8 mouse cellular contexts compared by ENCODE assay signal in genomic region chr16:11176208-11176883, GRCm38 (mm10). TPM values are rescaled to one million over a fixed set of nuclear protein-coding genes. Genes with fewer than 3 reads are reported as not detected.
A peak's percentile ranks its signal among the peaks of the same experiment; 100 is the strongest.
DNase-seq lines count a peak whose midpoint lies in the region; ATAC-seq lines count a peak whose summit lies in the region.

Gene Zc3h7a, minus strand, starts transcription at chr16:11176393.

- H3K4me1 ChIP-seq in heart, embryonic 13.5 days = peaks cover 35% of the 10 kb centered on the region
- H3K4me1 ChIP-seq in liver, embryonic 12.5 days = peaks cover 45% of the 10 kb centered on the region
- 0 out of 2 replicates have a peak, but pooled peaks cover 4% of the 10 kb centered on the region for H3K4me1 ChIP-seq in stomach, embryonic 15.5 days

- peak within 1 kb of the TSS; percentile 88 for H3K27ac ChIP-seq in heart, embryonic 13.5 days (replicated peaks)
- peak within 1 kb of the TSS; percentile 92 for H3K27ac ChIP-seq in liver, embryonic 12.5 days
- peak within 1 kb of the TSS; percentile 71 for H3K27ac ChIP-seq in stomach, embryonic 15.5 days

- H3K27me3 ChIP-seq in heart, embryonic 13.5 days (replicated peaks) = no peaks in the 10 kb centered on the region
- H3K27me3 ChIP-seq in liver, embryonic 12.5 days (replicated peaks) = no peaks in the 10 kb centered on the region
- no peaks in the 10 kb centered on the region for H3K27me3 ChIP-seq in stomach, embryonic 15.5 days (replicated peaks)

- peak within 1 kb of the TSS; percentile 96 for H3K9ac ChIP-seq in heart, embryonic 13.5 days
- peak within 1 kb of the TSS; percentile 89 for H3K9ac ChIP-seq in liver, embryonic 12.5 days
- peak within 1 kb of the TSS; percentile 27 for H3K9ac ChIP-seq in stomach, embryonic 15.5 days

- under 1% methylated on average over 57 of the region's 57 CpGs for WGBS in heart, embryonic 13.5 days
- under 1% methylated on average over 56 of the region's 57 CpGs for WGBS in liver, embryonic 12.5 days (ENCODE audit: insufficient replicate concordance)
- under 1% methylated on average over 56 of the region's 57 CpGs for WGBS in stomach, embryonic 15.5 days

- no peaks in the 10 kb centered on the region for H3K9me3 ChIP-seq in heart, embryonic 13.5 days
- H3K9me3 ChIP-seq in liver, embryonic 12.5 days (replicated peaks) = no peaks in the 10 kb centered on the region
- no peaks in the 10 kb centered on the region for H3K9me3 ChIP-seq in stomach, embryonic 15.5 days

- H3K4me2 ChIP-seq in heart, embryonic 13.5 days = peak within 1 kb of the TSS; percentile 88
- peak within 1 kb of the TSS; percentile 84 for H3K4me2 ChIP-seq in liver, embryonic 12.5 days
- peak within 1 kb of the TSS; percentile 74 for H3K4me2 ChIP-seq in stomach, embryonic 15.5 days

- ATAC-seq in erythroid progenitor cell, adult 5-6 weeks (replicated peaks; ENCODE audit: low FRiP score, poor library complexity, severe bottlenecking) = peak; percentile 93
- peak; percentile 83 for ATAC-seq in heart, embryonic 13.5 days (ENCODE audit: extremely low read depth, insufficient number of reproducible peaks, low FRiP score, low TSS enrichment)
- peak; percentile 94 for ATAC-seq in liver, embryonic 12.5 days
- peak; percentile 96 for ATAC-seq in stomach, embryonic 15.5 days (ENCODE audit: insufficient read depth, low FRiP score, low read depth)

- DNase-seq in CD4-positive helper T cell, adult 2 months (ENCODE audit: low read depth, low spot score) = peak; percentile 96
- DNase-seq in brain, embryonic 18.5 days (ENCODE audit: low read depth, low spot score) = peak; percentile 65
- DNase-seq in kidney, postnatal 10 days = peak; percentile 94
- DNase-seq in natural killer cell, adult 2 months (ENCODE audit: low spot score in 2 of 2) = peak; percentile 89 to 91

- no peaks in the 10 kb centered on the region for H3K36me3 ChIP-seq in heart, embryonic 13.5 days
- peaks cover 3% of the 10 kb centered on the region; the same call in 1 of the 2 replicates for H3K36me3 ChIP-seq in liver, embryonic 12.5 days
- H3K36me3 ChIP-seq in stomach, embryonic 15.5 days = no peaks in the 10 kb centered on the region

- peak within 1 kb of the TSS; percentile 96 for H3K4me3 ChIP-seq in heart, embryonic 13.5 days
- H3K4me3 ChIP-seq in liver, embryonic 12.5 days = peak within 1 kb of the TSS; percentile 87
- H3K4me3 ChIP-seq in stomach, embryonic 15.5 days (replicated peaks) = peak within 1 kb of the TSS; percentile 77

RNA-seq across cellular contexts. Expression of gene Zc3h7a, which starts in this region (rescaled TPM):
- 101 and 118 TPM in 2 replicates for total RNA-seq in erythroid progenitor cell, adult 5-6 weeks (2015; ENCODE audit: low replicate concordance)
- total RNA-seq in erythroid progenitor cell, adult 5-6 weeks (2017; ENCODE audit: low replicate concordance) = 128 and 160 TPM in 2 replicates
- polyA plus RNA-seq in heart, embryonic 13.5 days (2015; fragmentation: Nextera tagmentation; extraction: Ambion mirVana) = 57.2 and 60.4 TPM in 2 replicates
- 52.5 and 55.0 TPM in 2 replicates for polyA plus RNA-seq in liver, embryonic 12.5 days (2016; fragmentation: Nextera tagmentation; extraction: Ambion mirVana)
- 92.0 and 94.2 TPM in 2 replicates for polyA plus RNA-seq in stomach, embryonic 15.5 days (2015; fragmentation: Nextera tagmentation; extraction: Ambion mirVana)

Comparison
In these comparisons a context has a peak if more than half of its experiments do, and no peak if none do; other contexts are left out.
1. Peak in every context shown above with its lines: DNase-seq, ATAC-seq, H3K4me3 ChIP-seq and H3K27ac ChIP-seq.
2. H3K9ac ChIP-seq: peak in every context shown above with its lines; median percentile 96 in heart, embryonic 13.5 days; 89 in liver, embryonic 12.5 days; 27 in stomach, embryonic 15.5 days.